Mouse (Mus musculus) mouse embryonic stem cell (cell line): ENCODE data around the gene Gm3194.
"Not testable (repeated sequence)": the region's sequence is repeated elsewhere in the genome, so short reads cannot be mapped to it uniquely, and the experiment has no call there.

Source experiments
- in situ Hi-C, 2 experiments: fragments of 300-500 bp; cut with MboI; formaldehyde crosslinking; loops; 1 replicate in 1 of 2; 3 replicates in 1 of 2; pipeline ENCODE4 v1.14.3; 2019 to 2020; ENCODE audit warnings: low sequenced_read_pairs in 2 of 2, low pct_unique_long_range_greater_than_20kb in 1 of 2, mixed read lengths in 1 of 2; ENCODE audit not compliant: unreplicated experiment in 1 of 2

The Gm3194 gene

GRCm38 (mm10) chr14:5455367-5455766, at the start of gene Gm3194:
TSS of gene Gm3194 (minus strand) at chr14:5455467.
- in situ Hi-C loops = not testable (repeated sequence)

- in situ Hi-C loops = not testable (repeated sequence)
These were observed 46.1 kb upstream of the Gm3194 start, which contains the start of gene Gm3488 for GRCm38 (mm10) chr14:5501374-5501773. TSS of gene Gm3488 (plus strand) at chr14:5501674.

GRCm38 (mm10) chr14:5483907-5484306, 28.6 kb upstream of the Gm3194 start, which contains the start of gene Gm3187:
TSS of gene Gm3187 (plus strand) at chr14:5484207.
- in situ Hi-C loops = not testable (repeated sequence)

GRCm38 (mm10) chr14:5477730-5478129, 22.5 kb upstream of the Gm3194 start, which contains the start of gene Gm8246:
TSS of gene Gm8246 (minus strand) at chr14:5477830.
- in situ Hi-C loops = not testable (repeated sequence)

GRCm38 (mm10) chr14:5460469-5460868, 5.2 kb upstream of the Gm3194 start:
- in situ Hi-C loops = not testable (repeated sequence)

- in situ Hi-C loops = not testable (repeated sequence)
These were observed 66.3 kb downstream of the Gm3194 start, which contains the start of gene Gm3500 for GRCm38 (mm10) chr14:5388949-5389348. TSS of gene Gm3500 (minus strand) at chr14:5389049.
